Mouse (Mus musculus): Measurements from ENCODE around the gene Gm4858.
"Not testable (repeated sequence)": the region's sequence is repeated elsewhere in the genome, so short reads cannot be mapped to it uniquely, and the experiment has no call there.

Gene Gm4858

GRCm38 (mm10) chr3:93068523-93068922 lies at the start of gene Gm4858:
Gm4858 (plus strand) TSS chr3:93068823.
- not testable (repeated sequence) for DNase-seq (ENCODE audit: low spot score in 2 of 2)

DNA sequence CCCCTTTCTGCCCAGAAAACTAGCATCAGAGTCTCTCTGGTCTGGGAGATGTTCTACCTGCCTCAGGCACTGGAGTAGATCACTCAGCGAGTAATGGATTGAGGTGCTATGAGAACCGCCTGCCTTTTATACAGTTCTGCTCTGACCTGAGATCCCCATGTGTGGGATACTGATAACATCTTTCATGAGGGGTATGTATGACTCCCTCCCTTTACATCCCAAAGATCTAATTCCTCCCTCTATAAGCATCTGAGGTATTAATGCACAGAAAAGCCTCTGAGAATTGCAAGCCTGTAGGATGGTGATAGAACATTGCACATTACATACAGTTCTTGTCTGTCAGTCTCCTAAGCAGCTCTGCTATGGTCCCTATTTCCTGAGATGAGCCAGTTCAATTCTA lies 49.7 kb upstream of the Gm4858 start, which contains the start of gene Lce1m:
Gene Lce1m, minus strand, starts transcription at position 101 of the 400 bp plus-strand sequence.
- DNase-seq (ENCODE audit: low spot score in 2 of 2) = no peak

DNA sequence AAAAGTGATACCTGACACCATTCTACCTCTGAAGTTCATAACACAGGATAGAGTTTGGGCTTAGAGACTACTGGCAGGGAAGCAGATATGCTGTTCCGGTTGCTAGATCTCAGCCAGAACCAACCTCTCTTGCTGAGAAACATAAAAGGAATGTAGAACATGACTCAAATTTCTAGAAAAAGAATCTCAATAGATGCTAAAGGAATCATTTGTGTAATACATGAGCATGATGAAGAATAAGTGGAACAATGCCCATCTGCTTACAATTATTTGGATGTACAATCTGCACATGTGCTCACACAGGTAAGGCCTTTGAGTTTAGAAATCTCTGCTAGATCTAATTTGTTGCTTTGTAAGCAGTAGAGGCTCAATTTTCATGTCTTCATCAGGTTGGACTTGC lies 47.5 kb upstream of the Gm4858 start:
- no peak for DNase-seq (ENCODE audit: low spot score in 2 of 2)

DNA sequence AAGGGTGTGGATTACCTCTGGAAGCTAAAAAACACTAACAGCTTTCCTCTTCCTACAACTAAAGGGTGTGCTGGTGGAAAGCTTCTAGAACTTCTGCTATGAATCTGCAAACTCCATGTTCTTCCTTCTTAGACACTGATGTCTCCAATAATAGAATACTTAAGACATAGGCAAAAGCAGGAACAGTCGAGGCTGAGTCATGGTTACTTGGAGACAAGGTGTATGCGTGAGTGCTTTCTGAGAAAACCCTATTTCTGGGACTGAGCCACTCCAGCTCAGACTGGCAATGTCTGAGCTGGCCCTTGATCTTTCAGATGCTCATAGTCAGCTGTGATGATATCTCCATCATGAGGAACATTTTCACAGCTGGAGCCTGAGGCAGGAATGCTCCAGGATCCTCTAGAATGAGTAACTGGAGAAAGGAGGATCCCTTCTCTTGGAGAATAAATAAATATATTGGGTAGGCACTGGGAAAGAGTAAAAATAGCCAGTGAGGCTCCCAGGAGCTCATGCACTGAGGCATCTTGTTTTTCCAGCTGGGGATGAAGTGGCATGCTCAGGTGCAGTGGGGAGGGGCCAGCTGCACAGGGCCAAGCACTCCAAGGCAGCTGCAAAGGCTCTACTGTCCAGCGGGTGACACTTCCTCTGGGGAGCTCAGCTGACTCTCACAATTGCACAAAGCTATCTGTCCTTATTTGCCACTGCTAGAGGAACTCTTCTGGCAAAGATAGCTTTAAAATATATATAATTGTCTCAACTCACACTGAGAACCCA lies 45.0 kb upstream of the Gm4858 start:
- peak; percentile 30 to 51 for DNase-seq (ENCODE audit: low spot score in 2 of 2)

DNA sequence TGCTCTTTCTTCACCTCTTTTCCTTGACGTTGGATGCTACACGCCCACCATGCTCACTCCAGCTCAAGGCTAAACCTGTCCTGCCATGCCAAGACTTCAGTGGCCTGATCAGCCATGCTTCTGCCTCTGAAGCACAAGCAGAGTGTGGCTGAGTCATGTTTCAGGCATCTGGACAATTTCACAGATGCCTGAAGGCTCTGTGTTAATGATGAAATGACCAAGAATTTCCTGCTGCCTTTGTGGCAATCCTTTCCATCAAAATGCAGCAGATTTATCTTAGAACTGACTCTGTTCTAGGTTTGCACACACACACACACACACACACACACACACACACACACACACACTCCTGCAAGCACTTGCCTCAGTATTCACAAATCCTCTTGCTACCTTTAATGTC lies 43.1 kb upstream of the Gm4858 start:
- no peak for DNase-seq (ENCODE audit: low spot score in 2 of 2)

- peak in 1 of 2 experiments; percentile 70 for DNase-seq (ENCODE audit: low spot score in 2 of 2)
Observed at GRCm38 (mm10) chr3:93031450-93031849, 37.2 kb upstream of the Gm4858 start.

GRCm38 (mm10) chr3:93050182-93050581 lies 18.4 kb upstream of the Gm4858 start:
- DNase-seq (ENCODE audit: low spot score in 2 of 2) = no peak

DNA sequence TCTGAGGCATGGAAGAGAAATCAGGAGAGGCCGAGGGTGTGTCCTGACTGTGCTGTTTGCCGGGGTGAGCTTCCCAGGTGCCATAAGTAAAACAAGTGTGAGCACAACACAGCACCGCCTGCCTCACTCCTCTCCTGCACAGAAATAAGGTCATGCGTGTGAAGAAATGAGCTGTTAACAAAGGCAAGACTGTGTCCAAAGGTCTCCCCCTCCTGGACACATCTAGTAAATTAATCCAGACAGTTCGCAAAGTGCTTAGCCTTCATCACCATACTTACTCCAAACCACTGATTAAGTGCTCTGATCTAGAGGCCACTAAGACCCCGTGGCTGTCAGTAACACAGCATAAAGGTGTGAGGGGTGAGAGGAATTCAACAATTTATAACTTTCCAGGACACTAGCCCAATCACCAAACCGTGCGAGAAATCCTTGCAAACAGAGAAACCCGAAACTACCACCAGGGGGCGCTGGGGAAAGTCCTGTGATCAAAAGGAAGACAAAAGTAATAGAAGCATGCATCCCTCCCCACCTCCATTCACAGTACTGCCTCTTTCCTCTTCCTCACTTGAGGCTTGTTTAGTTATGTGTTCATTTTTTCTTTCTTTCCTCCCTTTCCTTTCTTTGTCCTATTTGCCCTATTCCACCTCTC lies 15.7 kb upstream of the Gm4858 start:
- no peak for DNase-seq (ENCODE audit: low spot score in 2 of 2)

DNA sequence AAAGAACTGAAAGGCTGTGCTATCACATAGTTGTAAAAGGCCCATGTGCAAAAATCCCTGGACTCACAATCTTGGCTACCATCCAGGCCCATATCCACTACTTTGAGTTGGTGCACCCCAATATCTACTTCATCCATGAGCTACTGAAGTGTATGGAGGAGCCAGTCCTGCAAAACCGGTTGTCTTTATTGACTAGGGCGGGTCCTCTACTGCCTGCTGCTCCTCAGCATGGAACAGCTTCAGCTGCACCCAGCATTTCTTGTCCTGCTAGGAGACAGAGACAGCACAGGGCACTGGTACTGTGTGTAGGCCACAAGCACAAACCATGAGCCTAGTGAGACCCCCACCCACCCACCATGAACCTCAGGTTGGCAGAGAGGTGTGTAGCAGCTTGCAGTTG lies 18.0 kb downstream of the Gm4858 start:
- DNase-seq (ENCODE audit: low spot score in 2 of 2) = no peak

DNA sequence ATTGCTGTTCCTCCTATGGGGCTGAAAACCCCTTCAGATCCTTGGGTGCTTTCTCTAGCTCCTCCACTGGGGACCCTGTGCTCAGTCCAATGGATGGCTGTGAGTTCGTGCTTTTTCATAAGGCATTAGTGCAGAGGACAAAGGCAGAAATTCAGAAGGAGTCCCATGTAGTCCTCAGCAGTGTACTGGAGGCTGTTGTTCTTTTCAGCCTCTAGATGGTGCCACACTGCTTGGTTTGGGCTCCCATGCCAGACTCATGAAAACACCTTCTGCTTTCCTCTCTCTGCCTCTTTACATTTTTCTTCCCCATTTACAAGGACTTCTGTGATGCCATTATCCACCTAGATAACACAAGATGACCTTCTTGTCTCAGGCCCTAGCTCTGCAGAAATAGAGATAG lies 25.0 kb downstream of the Gm4858 start:
- peak in 1 of 2 experiments; percentile 3 for DNase-seq (ENCODE audit: low spot score in 2 of 2)

DNA sequence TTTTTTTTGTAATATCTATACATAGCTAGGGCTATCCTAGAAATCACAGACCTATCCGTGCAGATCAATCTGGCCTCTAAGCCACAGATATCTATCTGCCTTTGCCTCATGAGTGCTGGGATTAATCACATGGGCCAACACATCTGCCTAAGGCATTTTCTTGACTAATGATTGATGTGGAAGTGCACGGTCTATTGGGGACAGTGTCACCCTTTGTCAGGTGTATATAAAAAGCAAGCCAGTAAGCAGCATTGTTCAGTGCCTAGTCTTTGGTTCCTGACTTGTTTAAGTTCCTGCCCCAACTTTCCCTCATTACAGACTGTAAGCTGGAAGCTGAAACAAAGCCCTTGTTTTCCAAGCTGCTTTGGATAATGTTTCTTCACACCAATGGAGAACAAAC lies 27.8 kb downstream of the Gm4858 start:
- no peak for DNase-seq (ENCODE audit: low spot score in 2 of 2)

- peak in 1 of 2 experiments; percentile 5 for DNase-seq (ENCODE audit: low spot score in 2 of 2)
Observed at GRCm38 (mm10) chr3:93111668-93112067, 43.0 kb downstream of the Gm4858 start.

GRCm38 (mm10) chr3:93114481-93114880 lies 45.9 kb downstream of the Gm4858 start:
- peak in 1 of 2 experiments; percentile 16 for DNase-seq (ENCODE audit: low spot score in 2 of 2)

DNA sequence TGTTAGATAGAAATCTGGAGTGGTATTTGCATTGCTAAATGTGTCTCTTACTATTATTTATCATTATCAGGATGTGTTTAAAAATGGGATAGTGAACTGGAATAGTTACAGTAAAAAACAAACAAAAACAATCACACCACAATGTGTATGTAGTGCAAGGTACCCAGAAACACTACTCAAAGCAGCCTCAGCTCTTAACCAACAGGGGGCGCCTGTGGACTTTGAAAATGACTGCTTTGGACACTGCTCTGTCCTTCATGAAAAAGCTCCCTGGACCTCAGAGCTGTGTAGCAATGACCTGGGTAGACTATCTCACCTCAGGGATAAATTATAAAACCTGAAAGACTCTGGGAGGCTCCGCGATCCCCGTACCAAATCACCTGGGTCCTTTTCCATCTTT lies 50.5 kb downstream of the Gm4858 start:
- no peak for DNase-seq (ENCODE audit: low spot score in 2 of 2)
